Mouse (Mus musculus) megakaryocyte, embryonic 14.5 days (primary cell): ENCODE data around the gene Npas3. TPM values are rescaled to one million over a fixed set of nuclear protein-coding genes. Genes with fewer than 3 reads are reported as not detected.

ENCODE experiments used
- H3K27me3 ChIP-seq: replicated peaks from 2 replicates; pipeline ENCODE3; 2012; ENCODE audit warnings: inconsistent platforms
- H3K36me3 ChIP-seq: replicated peaks from 2 replicates; pipeline ENCODE3; 2012; ENCODE audit warnings: low read length, inconsistent platforms, mixed read lengths
- H3K4me1 ChIP-seq: 2 replicates; pipeline ENCODE4 v1.6.1; 2012; ENCODE audit warnings: inconsistent platforms
- H3K4me3 ChIP-seq: replicated peaks from 2 replicates; pipeline ENCODE3; 2012; ENCODE audit warnings: moderate library complexity, mild to moderate bottlenecking, inconsistent platforms
- H3K9me3 ChIP-seq: 2 replicates; pipeline ENCODE4 v1.6.1; 2012; ENCODE audit warnings: inconsistent platforms
- FLI1 ChIP-seq: IDR thresholded peaks from 2 replicates; pipeline ENCODE4 v1.6.1; 2012; ENCODE audit warnings: low read length, inconsistent platforms, mixed read lengths
- GATA1 ChIP-seq: IDR thresholded peaks from 3 replicates; pipeline ENCODE4 v1.6.1; 2012; ENCODE audit warnings: mixed read lengths, low read length, inconsistent platforms, borderline replicate concordance
- polyA plus RNA-seq: library from polyadenylated mRNA; stranded (reverse); fragments of >175 nt; gene quantifications from 2 replicates; pipeline ENCODE4 v1.2.3, GENCODE M21; 2012; ENCODE audit warnings: low replicate concordance; ENCODE audit not compliant: insufficient read depth

The Npas3 gene
- polyA plus RNA-seq, 1 experiment, result not detected

GRCm38 (mm10) chr12:53697645-53698044, 449.2 kb downstream of the Npas3 start:
- no peak for TF ChIP-seq GATA1
- Histone ChIP-seq H3K27me3 (no peaks in the 10 kb centered on the region), H3K9me3 (peaks cover 11% of the 10 kb centered on the region; the same call in 1 of the 2 replicates), H3K4me3 (no peak overlapping the region), H3K4me1 (no peaks in the 10 kb centered on the region), H3K36me3 (no peaks in the 10 kb centered on the region)

GRCm38 (mm10) chr12:53698483-53699227, 450.2 kb downstream of the Npas3 start:
- Histone ChIP-seq H3K4me1 (no peaks in the 10 kb centered on the region), H3K27me3 (no peaks in the 10 kb centered on the region), H3K9me3 (peaks cover 13% of the 10 kb centered on the region; the same call in 1 of the 2 replicates), H3K36me3 (no peaks in the 10 kb centered on the region), H3K4me3 (no peak overlapping the region)
- TF ChIP-seq GATA1 (no peak), FLI1 (no peak)

- Histone ChIP-seq H3K4me1 (no peaks in the 10 kb centered on the region), H3K27me3 (no peaks in the 10 kb centered on the region), H3K9me3 (0 out of 2 replicates have a peak, but pooled peaks cover 5% of the 10 kb centered on the region), H3K36me3 (no peaks in the 10 kb centered on the region), H3K4me3 (no peak overlapping the region)
- TF ChIP-seq FLI1 (no peak), GATA1 (no peak)
These were observed 471.4 kb downstream of the Npas3 start for GRCm38 (mm10) chr12:53719896-53720295.

DNA sequence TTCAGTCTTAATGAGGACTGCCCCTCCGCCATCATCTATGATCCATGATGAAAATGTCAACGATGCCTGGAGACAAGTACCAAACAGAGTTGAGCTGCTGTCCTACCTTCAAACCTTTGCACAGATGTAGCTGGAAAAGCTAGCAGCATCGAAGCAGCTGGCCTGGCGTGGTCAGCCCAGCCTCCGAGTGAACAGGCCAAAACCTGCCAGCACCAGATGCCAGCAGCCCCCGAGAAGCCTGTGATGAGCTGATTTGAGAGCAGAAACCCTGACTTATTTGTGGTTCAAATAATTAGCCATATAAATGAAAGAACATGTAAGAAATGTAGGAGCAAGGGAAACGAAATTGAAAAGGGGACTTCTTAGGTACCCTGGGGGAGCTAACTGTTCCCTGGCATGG, 473.7 kb downstream of the Npas3 start:
- H3K9me3 ChIP-seq, result 0 out of 2 replicates have a peak, but pooled peaks cover 5% of the 10 kb centered on the region
- H3K27me3 ChIP-seq, result no peaks in the 10 kb centered on the region
- no peaks in the 10 kb centered on the region for H3K36me3 ChIP-seq
- H3K4me1 ChIP-seq, result no peaks in the 10 kb centered on the region
- no peak for TF ChIP-seq GATA1
- H3K4me3 ChIP-seq, result no peak overlapping the region

- Histone ChIP-seq H3K27me3 (no peaks in the 10 kb centered on the region), H3K36me3 (no peaks in the 10 kb centered on the region), H3K4me1 (no peaks in the 10 kb centered on the region), H3K4me3 (no peak overlapping the region), H3K9me3 (0 out of 2 replicates have a peak, but pooled peaks cover 5% of the 10 kb centered on the region)
- no peak for TF ChIP-seq GATA1
These were observed 474.5 kb downstream of the Npas3 start for GRCm38 (mm10) chr12:53722718-53723698.

DNA sequence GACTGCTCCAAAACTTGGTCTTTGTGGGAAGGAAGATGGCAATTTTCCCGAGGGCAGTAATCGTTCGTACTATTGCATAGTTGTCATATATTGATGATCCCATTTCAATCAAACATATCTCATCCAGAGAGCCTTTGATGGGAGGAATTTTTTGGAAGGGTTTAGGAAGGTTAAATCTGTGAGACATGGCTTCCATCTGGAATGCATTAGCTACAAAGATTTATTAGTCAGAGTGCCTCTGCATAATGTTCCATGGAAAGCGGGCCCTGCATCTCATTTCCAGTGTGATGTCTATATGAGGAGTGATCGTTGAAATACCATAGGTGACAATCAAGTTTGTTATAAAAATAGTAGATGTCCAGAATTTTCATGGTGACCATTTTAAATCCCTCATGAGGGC, 480.8 kb downstream of the Npas3 start:
- H3K9me3 ChIP-seq, result peaks cover 3% of the 10 kb centered on the region; the same call in 1 of the 2 replicates
- no peaks in the 10 kb centered on the region for H3K27me3 ChIP-seq
- no peaks in the 10 kb centered on the region for H3K4me1 ChIP-seq
- H3K4me3 ChIP-seq, result no peak overlapping the region
- H3K36me3 ChIP-seq, result no peaks in the 10 kb centered on the region
- TF ChIP-seq FLI1, result no peak
- no peak for TF ChIP-seq GATA1

DNA sequence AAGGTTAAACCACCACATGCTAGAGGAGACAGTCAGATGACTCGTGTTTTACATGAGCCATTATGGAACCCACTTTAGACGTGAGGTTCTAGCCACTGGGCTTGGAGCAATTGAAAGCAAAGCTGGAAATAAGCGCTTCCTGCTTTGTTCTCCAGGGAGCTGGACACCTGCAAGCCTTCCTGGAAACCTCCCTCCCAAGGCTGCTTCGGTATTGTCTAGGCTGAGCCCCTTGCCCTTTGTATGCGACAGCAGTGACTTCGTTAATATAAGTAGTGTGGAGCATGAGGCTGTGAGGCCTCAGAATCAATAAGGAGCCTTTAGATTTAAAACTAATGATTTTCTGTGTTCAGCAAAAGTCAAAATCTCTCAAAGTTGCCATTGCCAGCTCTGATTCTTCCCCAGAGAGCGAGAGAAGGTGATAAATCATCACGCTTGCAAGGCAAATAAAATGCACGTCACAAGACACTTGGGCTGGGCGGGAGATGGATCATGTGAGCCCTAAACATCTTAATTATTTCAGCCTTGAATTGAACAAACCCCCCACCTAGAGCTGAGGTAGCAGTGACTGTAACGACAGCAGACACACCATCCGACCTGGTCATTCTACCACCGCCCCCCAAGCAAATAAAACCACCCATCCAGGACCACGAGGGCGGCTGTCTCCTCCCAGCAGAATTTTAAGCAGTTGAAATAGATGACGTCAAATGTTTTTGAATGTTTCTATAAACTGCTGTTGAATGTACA, 490.2 kb downstream of the Npas3 start:
- Histone ChIP-seq H3K9me3 (peaks cover under 1% of the 10 kb centered on the region; the same call in 1 of the 2 replicates), H3K4me1 (no peaks in the 10 kb centered on the region), H3K27me3 (no peaks in the 10 kb centered on the region), H3K4me3 (no peak overlapping the region), H3K36me3 (no peaks in the 10 kb centered on the region)
- TF ChIP-seq FLI1, result no peak

DNA sequence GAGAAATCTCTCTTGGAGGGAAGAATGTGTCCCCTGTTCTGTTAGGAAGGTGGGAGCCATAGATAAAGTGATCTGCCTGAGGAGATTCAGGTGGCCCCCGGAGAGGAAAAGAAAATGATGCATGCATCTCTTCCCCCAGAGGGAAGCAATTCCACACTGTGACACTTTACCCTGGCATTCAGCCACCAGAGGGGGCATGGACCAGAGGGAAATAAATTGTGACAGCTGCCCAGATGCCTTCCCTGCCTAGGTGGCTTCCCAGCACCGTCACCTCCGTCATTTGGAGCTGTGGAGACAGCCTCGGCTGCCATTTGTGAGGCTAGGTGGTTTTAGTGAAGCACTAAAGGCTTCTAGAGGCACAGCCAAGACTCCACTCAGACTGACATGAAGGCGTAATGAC, 498.2 kb downstream of the Npas3 start:
- no peaks in the 10 kb centered on the region for H3K27me3 ChIP-seq
- H3K4me1 ChIP-seq, result no peaks in the 10 kb centered on the region
- no peak for TF ChIP-seq FLI1
- no peak for TF ChIP-seq GATA1
- H3K9me3 ChIP-seq, result no peaks in the 10 kb centered on the region
- no peak overlapping the region for H3K4me3 ChIP-seq
- H3K36me3 ChIP-seq, result no peaks in the 10 kb centered on the region

GRCm38 (mm10) chr12:53749375-53749774, 500.9 kb downstream of the Npas3 start:
- no peaks in the 10 kb centered on the region for H3K27me3 ChIP-seq
- H3K36me3 ChIP-seq, result no peaks in the 10 kb centered on the region
- 0 out of 2 replicates have a peak, but pooled peaks cover 4% of the 10 kb centered on the region for H3K9me3 ChIP-seq
- H3K4me3 ChIP-seq, result no peak overlapping the region
- TF ChIP-seq GATA1 (no peak), FLI1 (no peak)
- H3K4me1 ChIP-seq, result no peaks in the 10 kb centered on the region
